Mouse (Mus musculus): ENCODE data around the gene Ess2.
"Not testable (repeated sequence)": the region's sequence is repeated elsewhere in the genome, so short reads cannot be mapped to it uniquely, and the experiment has no call there.

Ess2 gene

GRCm38 (mm10) chr16:17911052-17911595 is at the start of gene Ess2:
Gene Ess2, minus strand, starts transcription at chr16:17911348.
- in situ Hi-C loops (cut with MboI; ENCODE audit: low sequenced_read_pairs), result no loop called here

DNA sequence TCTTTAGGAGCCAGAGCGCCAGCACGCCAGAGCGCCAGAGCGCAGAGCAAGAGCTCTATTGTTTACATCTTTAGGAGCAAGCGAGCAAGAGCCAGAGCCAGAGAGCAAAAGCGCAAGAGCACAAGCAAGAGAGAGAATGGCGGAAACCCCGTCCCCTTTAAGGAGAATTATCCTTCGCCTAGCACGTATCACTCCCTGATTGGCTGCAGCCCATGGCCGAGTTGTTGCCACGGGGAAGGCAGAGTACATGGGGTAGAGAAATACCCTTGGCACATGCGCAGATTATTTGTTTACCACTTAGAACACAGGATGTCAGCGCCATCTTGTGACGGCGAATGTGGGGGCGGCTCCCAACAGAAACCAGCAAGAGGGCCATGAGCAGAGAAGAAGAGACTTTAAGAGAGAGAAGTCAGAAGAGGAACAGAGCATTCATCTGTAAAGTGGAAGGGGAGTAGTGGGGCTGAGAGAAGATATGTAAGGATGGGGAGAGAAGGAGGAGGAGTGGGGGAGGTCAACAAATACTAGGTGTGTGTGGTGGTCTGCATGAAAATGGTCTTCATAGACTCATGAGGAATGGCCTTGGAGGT is 45.0 kb upstream of the Ess2 start:
- in situ Hi-C loops (cut with MboI; ENCODE audit: low sequenced_read_pairs), result not testable (repeated sequence)

GRCm38 (mm10) chr16:17951618-17952017 is 40.5 kb upstream of the Ess2 start:
- in situ Hi-C loops (cut with MboI; ENCODE audit: low sequenced_read_pairs), result no loop called here

- in situ Hi-C loops (cut with MboI; ENCODE audit: low sequenced_read_pairs), result no loop called here
Observed at GRCm38 (mm10) chr16:17950068-17950467, 38.9 kb upstream of the Ess2 start.

- in situ Hi-C loops (cut with MboI; ENCODE audit: low sequenced_read_pairs), result no loop called here
Observed at GRCm38 (mm10) chr16:17949421-17949877, 38.3 kb upstream of the Ess2 start.

- in situ Hi-C loops (cut with MboI; ENCODE audit: low sequenced_read_pairs), result no loop called here
Observed at GRCm38 (mm10) chr16:17945081-17945831, 34.1 kb upstream of the Ess2 start.

DNA sequence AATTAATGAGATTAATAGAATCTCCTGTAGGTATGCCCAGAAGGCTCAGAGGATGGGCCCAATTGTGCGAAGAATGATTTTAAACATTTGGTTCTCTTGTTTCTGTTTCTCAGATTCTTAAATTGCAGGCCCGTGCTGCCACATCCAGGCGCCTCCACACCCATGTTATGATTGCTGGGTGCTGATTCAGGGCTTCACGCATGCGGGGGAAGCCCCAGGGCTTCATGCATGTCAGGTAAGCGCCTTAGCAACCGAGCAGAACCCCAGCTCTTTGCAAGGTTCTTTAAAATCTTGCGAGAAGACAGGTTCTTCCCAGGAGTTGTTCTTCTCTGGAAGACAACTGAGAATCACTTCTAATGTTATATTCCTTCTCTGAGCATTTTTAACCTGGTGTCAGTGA is 32.3 kb upstream of the Ess2 start:
- in situ Hi-C loops (cut with MboI; ENCODE audit: low sequenced_read_pairs), result no loop called here

GRCm38 (mm10) chr16:17939255-17939751 is 28.2 kb upstream of the Ess2 start:
- in situ Hi-C loops (cut with MboI; ENCODE audit: low sequenced_read_pairs), result no loop called here

DNA sequence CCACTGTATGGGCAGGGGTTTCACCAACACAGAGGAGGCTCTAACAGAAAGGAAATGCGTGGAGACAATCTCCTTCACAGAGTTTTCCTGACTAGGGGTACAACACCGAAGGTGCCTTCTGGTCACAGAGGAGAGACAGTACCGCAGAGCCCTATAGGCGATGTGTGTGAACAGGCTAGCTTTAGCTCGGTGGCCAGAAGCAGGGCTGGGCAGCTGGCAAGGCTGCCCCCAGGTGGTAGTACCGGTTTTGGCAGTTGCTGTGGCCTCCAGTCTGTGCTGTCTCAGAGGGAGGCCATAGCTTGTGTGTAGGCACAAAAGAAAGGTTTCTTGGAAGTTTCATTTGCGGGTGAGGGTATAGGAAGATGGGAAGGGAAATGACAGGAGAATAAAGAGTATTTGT is 27.7 kb upstream of the Ess2 start:
- in situ Hi-C loops (cut with MboI; ENCODE audit: low sequenced_read_pairs), result no loop called here

GRCm38 (mm10) chr16:17938187-17938586 is 27.0 kb upstream of the Ess2 start:
- in situ Hi-C loops (cut with MboI; ENCODE audit: low sequenced_read_pairs), result no loop called here

- in situ Hi-C loops (cut with MboI; ENCODE audit: low sequenced_read_pairs), result no loop called here
Observed at GRCm38 (mm10) chr16:17936776-17937175, 25.6 kb upstream of the Ess2 start.

DNA sequence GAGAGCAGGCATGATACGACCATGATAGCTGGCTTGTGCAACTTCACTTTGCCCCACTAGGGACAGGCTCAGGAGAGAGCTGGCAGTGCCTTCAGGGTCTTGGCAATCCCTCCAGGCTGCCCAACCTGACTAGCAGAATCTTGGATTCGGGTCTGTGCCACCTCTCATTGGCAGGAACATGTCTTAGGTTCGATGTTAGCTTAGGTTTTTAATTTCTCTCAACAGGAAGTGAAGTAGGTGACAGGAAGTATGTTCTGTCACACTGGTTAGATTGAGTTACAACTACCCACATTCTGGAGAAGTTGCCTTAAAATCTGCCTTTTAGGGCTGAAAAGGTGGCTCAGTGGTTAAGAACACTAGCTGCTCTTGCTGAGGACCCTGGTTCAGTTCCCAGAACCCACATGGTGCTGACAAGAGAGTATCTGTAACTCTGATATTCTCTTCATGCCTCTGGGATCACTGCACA is 23.3 kb upstream of the Ess2 start:
- in situ Hi-C loops (cut with MboI; ENCODE audit: low sequenced_read_pairs), result no loop called here

- in situ Hi-C loops (cut with MboI; ENCODE audit: low sequenced_read_pairs), result no loop called here
Observed at GRCm38 (mm10) chr16:17933594-17934444, 22.7 kb upstream of the Ess2 start.

GRCm38 (mm10) chr16:17931906-17932460 is 20.8 kb upstream of the Ess2 start:
- in situ Hi-C loops (cut with MboI; ENCODE audit: low sequenced_read_pairs), result no loop called here

- in situ Hi-C loops (cut with MboI; ENCODE audit: low sequenced_read_pairs), result no loop called here
Observed at GRCm38 (mm10) chr16:17929631-17930030, 18.5 kb upstream of the Ess2 start.

DNA sequence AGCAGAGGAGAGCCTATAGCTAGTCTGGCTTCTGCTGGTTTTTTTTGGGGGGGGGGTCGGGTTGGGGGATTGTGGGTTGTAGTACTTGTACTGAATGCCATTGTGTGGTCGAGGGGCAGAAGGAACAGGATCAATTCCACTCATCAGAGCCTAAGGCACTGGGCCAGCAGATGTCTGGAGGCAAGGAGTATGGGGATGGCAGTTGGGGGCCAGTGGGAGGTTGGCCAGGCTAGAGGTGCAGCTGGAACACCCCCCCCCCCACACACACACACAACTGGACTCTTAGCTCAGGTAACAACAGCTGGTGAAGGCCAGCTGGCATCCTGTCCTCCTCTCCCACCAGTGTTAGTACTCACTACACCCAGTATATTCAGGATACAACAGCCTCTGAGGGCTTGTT is 18.1 kb upstream of the Ess2 start:
- in situ Hi-C loops (cut with MboI; ENCODE audit: low sequenced_read_pairs), result no loop called here

- in situ Hi-C loops (cut with MboI; ENCODE audit: low sequenced_read_pairs), result no loop called here
Observed at GRCm38 (mm10) chr16:17928627-17929104, 17.5 kb upstream of the Ess2 start.

DNA sequence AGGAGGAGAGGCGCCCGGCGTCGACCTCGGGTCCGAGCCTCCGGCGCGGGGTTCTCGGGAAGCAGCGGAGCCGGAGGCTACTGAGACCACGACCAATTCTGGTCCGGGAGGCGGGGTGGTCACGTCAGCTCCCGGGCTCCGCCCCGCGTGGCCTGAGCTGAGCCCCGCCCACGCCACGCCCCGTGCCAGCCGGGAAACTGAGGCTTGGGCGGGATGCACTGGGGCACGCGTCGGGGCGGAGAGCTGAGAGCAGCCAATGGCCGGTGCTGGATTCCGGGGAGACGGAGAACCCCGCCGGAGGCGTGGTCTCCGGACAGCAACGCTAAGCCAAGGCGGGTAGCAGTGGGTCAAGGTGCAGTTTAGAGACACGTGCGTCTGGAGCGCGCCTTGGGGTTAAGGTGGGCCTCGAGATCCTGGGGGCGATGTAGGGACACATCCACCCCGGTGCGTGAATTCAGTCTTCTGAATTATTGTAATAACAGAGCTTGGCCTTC is 17.0 kb upstream of the Ess2 start, which contains the start of gene Slc25a1:
Gene Slc25a1 (minus strand): TSS at position 133 of the 494 bp plus-strand sequence.
- in situ Hi-C loops (cut with MboI; ENCODE audit: low sequenced_read_pairs), result no loop called here

DNA sequence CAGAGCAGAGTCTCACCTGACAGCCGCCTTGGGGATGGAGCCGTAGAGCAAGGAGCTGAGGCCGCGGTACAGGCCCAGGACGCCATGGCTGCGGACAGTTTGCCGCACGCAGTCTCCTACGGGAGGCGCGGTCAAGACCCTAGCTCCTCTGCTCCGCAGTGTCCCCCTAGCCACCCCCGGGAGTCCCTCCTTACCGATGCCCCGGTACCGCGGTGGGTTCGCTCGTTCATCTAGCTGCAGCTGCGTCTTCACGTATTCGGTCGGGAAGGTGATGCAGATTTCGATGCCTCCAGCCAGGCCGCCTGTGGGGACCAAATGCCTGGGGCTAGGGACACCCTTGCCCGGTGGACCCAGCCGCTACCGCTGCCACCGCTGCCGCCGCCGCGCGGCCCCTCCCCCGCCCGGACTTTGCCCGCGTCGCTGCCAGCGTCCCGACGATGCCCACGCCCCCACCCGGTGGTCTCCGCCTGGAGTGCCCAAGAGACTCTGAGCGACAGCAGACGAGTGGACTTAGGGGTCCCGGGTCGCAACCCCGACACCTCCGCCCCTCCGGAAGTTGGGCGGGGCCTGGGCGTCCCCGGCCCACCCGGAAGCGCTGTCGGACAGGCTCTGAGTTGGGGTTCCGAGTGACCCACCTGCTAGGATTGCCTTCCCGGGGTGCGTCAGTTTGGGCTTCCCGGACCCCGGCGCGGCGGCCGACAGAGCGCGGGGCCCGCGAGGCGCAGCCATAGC is 16.4 kb upstream of the Ess2 start:
- in situ Hi-C loops (cut with MboI; ENCODE audit: low sequenced_read_pairs), result no loop called here

- in situ Hi-C loops (cut with MboI; ENCODE audit: low sequenced_read_pairs), result no loop called here
Observed at GRCm38 (mm10) chr16:17922163-17922538, 11.0 kb upstream of the Ess2 start.

Measured in CH12F3 (cell line).